Mouse (Mus musculus) brain, embryonic 14.5 days (tissue): ENCODE measurements around the gene Wdr5. TPM values are rescaled to one million over a fixed set of nuclear protein-coding genes. Genes with fewer than 3 reads are reported as not detected.

Source experiments
- DNase-seq: peaks from one replicate; pipeline ENCODE4 v3.0.0-alpha.2; 2011; ENCODE audit warnings: low read depth
- CTCF ChIP-seq: fragments of 200-500 bp; IDR thresholded peaks from 2 replicates; pipeline ENCODE4 v1.5.1; 2012; ENCODE audit warnings: inconsistent platforms, mild to moderate bottlenecking, moderate library complexity, borderline replicate concordance; ENCODE audit not compliant: insufficient read depth, insufficient read length; ENCODE audit errors: extremely low read depth
- POLR2A ChIP-seq: fragments of 200-500 bp; IDR thresholded peaks from 2 replicates; pipeline ENCODE4 v1.6.1; 2012; ENCODE audit warnings: mild to moderate bottlenecking, inconsistent platforms, borderline replicate concordance; ENCODE audit not compliant: poor library complexity, insufficient read depth, insufficient read length, severe bottlenecking; ENCODE audit errors: extremely low read depth
- polyA plus RNA-seq: library from polyadenylated mRNA; depleted of rRNA; stranded (reverse); fragments of >200 nt; gene quantifications from 2 replicates; pipeline ENCODE4 v1.2.3, GENCODE M21; 2012; rRNA removed

Gene Wdr5
- polyA plus RNA-seq, 1 experiment, result 51.3 TPM

- no peak for TF ChIP-seq CTCF
- TF ChIP-seq POLR2A, result no peak
- peak; percentile 34 for DNase-seq
These were observed 68.1 kb downstream of the Wdr5 start for GRCm38 (mm10) chr2:27583019-27583418.

GRCm38 (mm10) chr2:27584546-27584945 lies 69.6 kb downstream of the Wdr5 start:
- TF ChIP-seq POLR2A (no peak), CTCF (peak; percentile 3; the same call in 1 of the 2 replicates)
- DNase-seq, result no peak

Other genes with a start within 250 kb of the Wdr5 start
- gene Vav2, start 88.1 kb upstream of the Wdr5 start, polyA plus RNA-seq, result 52.9 and 55.0 TPM in 2 replicates
- 31.5 and 33.8 TPM in 2 replicates for gene Brd3os, start 72.8 kb upstream of the Wdr5 start, polyA plus RNA-seq
- gene Brd3, start 7.5 kb upstream of the Wdr5 start, polyA plus RNA-seq, result 61.9 and 85.0 TPM in 2 replicates
- 15.2 and 20.4 TPM in 2 replicates for gene Rxra, start 161.3 kb downstream of the Wdr5 start, polyA plus RNA-seq